In the genomic region with DNA sequence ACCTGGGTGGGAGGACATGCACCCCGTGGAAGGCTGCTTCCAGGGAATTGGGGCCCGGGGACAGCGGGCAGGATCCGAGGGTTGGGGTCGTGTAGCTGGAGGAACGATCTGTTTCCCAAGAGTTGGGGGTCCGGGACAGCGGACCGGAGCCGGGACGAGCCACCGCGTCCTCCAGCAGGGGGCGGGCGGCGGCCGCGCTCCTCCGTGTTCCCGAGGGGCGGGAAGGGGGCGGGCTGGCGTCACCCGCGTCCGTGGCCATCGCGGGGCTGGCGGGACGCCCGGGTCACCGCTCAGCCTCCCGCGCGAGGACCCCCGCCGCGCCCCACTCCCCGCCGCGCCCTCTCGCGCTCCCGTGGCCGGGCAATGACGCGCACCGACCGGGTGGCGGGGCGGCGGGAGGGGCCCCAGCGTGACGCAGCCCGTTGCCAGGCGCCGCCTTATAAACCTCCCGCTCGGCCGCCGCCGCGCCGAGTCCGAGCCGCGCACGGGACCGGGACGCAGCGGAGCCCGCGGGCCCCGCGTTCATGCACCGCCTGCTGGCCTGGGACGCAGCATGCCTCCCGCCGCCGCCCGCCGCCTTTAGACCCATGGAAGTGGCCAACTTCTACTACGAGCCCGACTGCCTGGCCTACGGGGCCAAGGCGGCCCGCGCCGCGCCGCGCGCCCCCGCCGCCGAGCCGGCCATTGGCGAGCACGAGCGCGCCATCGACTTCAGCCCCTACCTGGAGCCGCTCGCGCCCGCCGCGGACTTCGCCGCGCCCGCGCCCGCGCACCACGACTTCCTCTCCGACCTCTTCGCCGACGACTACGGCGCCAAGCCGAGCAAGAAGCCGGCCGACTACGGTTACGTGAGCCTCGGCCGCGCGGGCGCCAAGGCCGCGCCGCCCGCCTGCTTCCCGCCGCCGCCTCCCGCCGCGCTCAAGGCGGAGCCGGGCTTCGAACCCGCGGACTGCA, we compare ENCODE assay signal across 8 mouse cellular contexts. TPM values are rescaled to one million over a fixed set of nuclear protein-coding genes. Genes with fewer than 3 reads are reported as not detected.
A peak's percentile ranks its signal among the peaks of the same experiment; 100 is the strongest.
DNase-seq lines count a peak whose midpoint lies in the region; ATAC-seq and TF ChIP-seq lines count a peak whose summit lies in the region.

A gene (plus strand): TSS at position 418 of the 954 bp plus-strand sequence.

- WGBS in hindbrain, embryonic 15.5 days, result 0% methylated on average over 90 of the region's 147 CpGs

- H3K36me3 ChIP-seq in hindbrain, embryonic 15.5 days, result no peaks in the 10 kb centered on the region

- H3K4me1 ChIP-seq in hindbrain, embryonic 15.5 days (replicated peaks), result peaks cover 21% of the 10 kb centered on the region

- peak; percentile 78 for TF ChIP-seq CTCF in gastrocnemius, adult 2 months (IDR thresholded peaks at IDR 0.05)

- peak; percentile 56 for DNase-seq in R1 (ENCODE audit: low read depth, low spot score)
- peak; percentile 53 to 72 for DNase-seq in cerebellum, postnatal 4 days (ENCODE audit: low spot score in 2 of 2)
- DNase-seq in gastrocnemius, adult 2 months, result peak; percentile 96
- peak; percentile 66 to 83 for DNase-seq in left cerebral cortex, adult 18-20 months (ENCODE audit: low spot score in 2 of 2)
- DNase-seq in lung, postnatal 4 days, result peak; percentile 93 to 94
- DNase-seq in retina, postnatal 1 day, result peak; percentile 75
- DNase-seq in thymus, postnatal 4 days, result peak; percentile 86

- peak within 1 kb of the TSS; percentile 56 for H3K9ac ChIP-seq in hindbrain, embryonic 15.5 days

- ATAC-seq in hindbrain, embryonic 15.5 days (ENCODE audit: low FRiP score, low read depth), result peak; percentile 68

- peak within 1 kb of the TSS; percentile 98 for H3K27ac ChIP-seq in gastrocnemius, adult 2 months
- H3K27ac ChIP-seq in hindbrain, embryonic 15.5 days (replicated peaks), result 0 out of 2 replicates have a peak within 1 kb of the TSS, but pooled peaks have one; percentile 9

- peak within 1 kb of the TSS; percentile 93 for H3K4me3 ChIP-seq in gastrocnemius, adult 2 months
- peak within 1 kb of the TSS; percentile 59 for H3K4me3 ChIP-seq in hindbrain, embryonic 15.5 days

- H3K4me2 ChIP-seq in hindbrain, embryonic 15.5 days, result peak within 1 kb of the TSS; percentile 97

- H3K27me3 ChIP-seq in hindbrain, embryonic 15.5 days, result peaks cover 46% of the 10 kb centered on the region

- H3K9me3 ChIP-seq in hindbrain, embryonic 15.5 days, result no peaks in the 10 kb centered on the region

- intact Hi-C loops in gastrocnemius, adult 2 months (cut with DNase I), result loop anchor here (10.0 kb wide), 1 partner anchor 326 kb away; a partner anchor contains a TSS

RNA-seq across cellular contexts. Expression of the gene that starts here (rescaled TPM):
- 100 to 1,000 TPM; 106 to 181 TPM for total RNA-seq in gastrocnemius, adult 2 months (2021)
- 3.2 and 3.3 TPM in 2 replicates for polyA plus RNA-seq in hindbrain, embryonic 15.5 days (2015; fragmentation: Nextera tagmentation; extraction: Ambion mirVana)
- total RNA-seq in left cerebral cortex, adult 18-20 months (2021), result 10 to 100 TPM; 15.9 to 17.3 TPM

Comparison
In these comparisons a context has a peak if more than half of its experiments do, and no peak if none do; other contexts are left out.
1. Peak in every context shown above with its lines: DNase-seq, ATAC-seq, H3K4me3 ChIP-seq and H3K27ac ChIP-seq.
2. RNA of the gene that starts here (total RNA-seq): 106 to 181 TPM in gastrocnemius, adult 2 months; 15.9 to 17.3 TPM in left cerebral cortex, adult 18-20 months; every median in the first group is over 4 times any median in the second.